8 mouse cellular contexts compared by ENCODE assay signal in genomic region chr1:133209901-133210516, GRCm38 (mm10). TPM values are rescaled to one million over a fixed set of nuclear protein-coding genes. Genes with fewer than 3 reads are reported as not detected.
DNase-seq lines count a peak whose midpoint lies in the region; ATAC-seq and TF ChIP-seq lines count a peak whose summit lies in the region.

No protein-coding gene starts in this region.

- DNase-seq in heart, adult 9 months (ENCODE audit: low spot score in 2 of 2), result peak; percentile 36 to 38
- DNase-seq in heart, postnatal 4 days, result no peak
- DNase-seq in R1 (ENCODE audit: low read depth, low spot score), result peak; percentile 33
- no peak for DNase-seq in kidney, postnatal 0 days (ENCODE audit: low spot score)
- no peak for DNase-seq in spleen, adult 18-20 months
- no peak for DNase-seq in urinary bladder, adult 18-20 months (ENCODE audit: low spot score in 2 of 2)

- H3K36me3 ChIP-seq in forebrain, embryonic 12.5 days (replicated peaks), result no peaks in the 10 kb centered on the region
- no peaks in the 10 kb centered on the region for H3K36me3 ChIP-seq in kidney, postnatal 0 days (ENCODE audit: insufficient read depth, low read length)
- H3K36me3 ChIP-seq in neural tube, embryonic 14.5 days (ENCODE audit: control insufficient read depth, insufficient read depth, low read length), result no peaks in the 10 kb centered on the region

- peaks cover 59% of the 10 kb centered on the region for H3K4me1 ChIP-seq in forebrain, embryonic 12.5 days
- H3K4me1 ChIP-seq in kidney, postnatal 0 days (replicated peaks; ENCODE audit: insufficient read depth, low read length), result peaks cover 8% of the 10 kb centered on the region
- peaks cover 31% of the 10 kb centered on the region for H3K4me1 ChIP-seq in neural tube, embryonic 14.5 days (ENCODE audit: control insufficient read depth, insufficient read depth, low read length)

- H3K4me2 ChIP-seq in forebrain, embryonic 12.5 days, result peak overlapping the region; percentile 32
- H3K4me2 ChIP-seq in kidney, postnatal 0 days (ENCODE audit: low read length), result no peak overlapping the region
- no peak overlapping the region for H3K4me2 ChIP-seq in neural tube, embryonic 14.5 days (ENCODE audit: low read depth, low read length)

- H3K27me3 ChIP-seq in forebrain, embryonic 12.5 days, result peaks cover 15% of the 10 kb centered on the region
- H3K27me3 ChIP-seq in kidney, postnatal 0 days (ENCODE audit: insufficient read depth, low read length), result no peaks in the 10 kb centered on the region
- H3K27me3 ChIP-seq in neural tube, embryonic 14.5 days (ENCODE audit: control insufficient read depth, insufficient read depth, low read length), result no peaks in the 10 kb centered on the region

- WGBS in forebrain, embryonic 12.5 days, result 29% methylated on average over 17 of the region's 17 CpGs
- WGBS in kidney, postnatal 0 days, result 46% methylated on average over 17 of the region's 17 CpGs
- WGBS in neural tube, embryonic 14.5 days, result 28% methylated on average over 17 of the region's 17 CpGs

- ATAC-seq in forebrain, embryonic 12.5 days (ENCODE audit: low FRiP score), result peak; percentile 16; the same call in 1 of the 2 replicates
- ATAC-seq in kidney, postnatal 0 days (replicated peaks; ENCODE audit: low FRiP score, low read depth), result 0 out of 2 replicates have a peak, but pooled peaks have one; percentile 25
- ATAC-seq in neural tube, embryonic 14.5 days (ENCODE audit: low read depth), result peak; percentile 35; the same call in 1 of the 2 replicates

- TF ChIP-seq CTCF in kidney, postnatal 0 days (IDR thresholded peaks at IDR 0.05; ENCODE audit: low read depth), result no peak

- H3K27ac ChIP-seq in forebrain, embryonic 12.5 days, result peak overlapping the region; percentile 80
- H3K27ac ChIP-seq in kidney, postnatal 0 days, result no peak overlapping the region
- H3K27ac ChIP-seq in neural tube, embryonic 14.5 days (ENCODE audit: low read depth, low read length), result peak overlapping the region; percentile 72

- peak overlapping the region; percentile 29; the same call in 1 of the 2 replicates for H3K9ac ChIP-seq in forebrain, embryonic 12.5 days
- no peak overlapping the region for H3K9ac ChIP-seq in kidney, postnatal 0 days (ENCODE audit: low read depth, low read length)
- 0 out of 2 replicates have a peak overlapping the region, but pooled peaks have one; percentile 37 for H3K9ac ChIP-seq in neural tube, embryonic 14.5 days (replicated peaks; ENCODE audit: low read depth, low read length)

- H3K9me3 ChIP-seq in forebrain, embryonic 12.5 days, result no peaks in the 10 kb centered on the region
- no peaks in the 10 kb centered on the region for H3K9me3 ChIP-seq in kidney, postnatal 0 days (replicated peaks; ENCODE audit: low read length)
- no peaks in the 10 kb centered on the region for H3K9me3 ChIP-seq in neural tube, embryonic 14.5 days (ENCODE audit: control insufficient read depth, low read length)

- no peak overlapping the region for H3K4me3 ChIP-seq in forebrain, embryonic 12.5 days (replicated peaks)
- no peak overlapping the region for H3K4me3 ChIP-seq in kidney, postnatal 0 days (replicated peaks; ENCODE audit: low read depth, low read length)
- H3K4me3 ChIP-seq in neural tube, embryonic 14.5 days (ENCODE audit: low read depth, low read length), result no peak overlapping the region

RNA-seq across cellular contexts. Expression of gene Plekha6, which starts 46.0 kb away (rescaled TPM):
- total RNA-seq in heart, postnatal 4 days (2021), result 10 to 100 TPM; 42.1 to 45.9 TPM
- polyA plus RNA-seq in forebrain, embryonic 12.5 days (2016; fragmentation: Nextera tagmentation; extraction: Ambion mirVana), result 20.3 and 20.6 TPM in 2 replicates
- polyA plus RNA-seq in kidney, postnatal 0 days (2015; fragmentation: Nextera tagmentation; extraction: Ambion mirVana), result 8.1 and 8.8 TPM in 2 replicates
- polyA plus RNA-seq in neural tube, embryonic 14.5 days (2014; fragmentation: Nextera tagmentation; extraction: Ambion mirVana), result 25.5 and 27.9 TPM in 2 replicates

Comparison
In these comparisons a context has a peak if more than half of its experiments do, and no peak if none do; other contexts are left out.
1. DNase-seq: peak in heart, adult 9 months (2 of 2) and R1 (single experiment); none in heart, postnatal 4 days (single experiment), kidney, postnatal 0 days (single experiment), spleen, adult 18-20 months (0 of 2) and urinary bladder, adult 18-20 months (0 of 2).
2. Peak in every context shown above with its lines, with median percentiles within 50 percentile points of each other: ATAC-seq.